Mouse (Mus musculus): ENCODE data around the gene Lhfp.

- TF ChIP-seq CTCF (IDR thresholded peaks at IDR 0.05; ENCODE audit: control insufficient read depth, insufficient read depth, insufficient read length) = no peak
- TF ChIP-seq MYOG (IDR thresholded peaks at IDR 0.05; ENCODE audit: control insufficient read depth, extremely low read depth, insufficient read length) = no peak
- TF ChIP-seq MYOD1 (IDR thresholded peaks at IDR 0.05; ENCODE audit: control insufficient read depth, insufficient read length, low read depth) = no peak
- no peak for TF ChIP-seq USF1 (IDR thresholded peaks at IDR 0.05; ENCODE audit: low read depth)
- no peak for TF ChIP-seq MAX (IDR thresholded peaks at IDR 0.05)
- no peak for TF ChIP-seq FOSL1 (IDR thresholded peaks at IDR 0.05; ENCODE audit: insufficient read depth, low read length, poor library complexity, severe bottlenecking)
- no peak for TF ChIP-seq CEBPB (IDR thresholded peaks at IDR 0.05; ENCODE audit: low read depth)
These were observed 224.8 kb downstream of the Lhfp start for GRCm38 (mm10) chr3:53266116-53266515.

Data from C2C12 (cell line).